ENCODE assay signal across 8 mouse cellular contexts in genomic region chr12:17773721-17774120, GRCm38 (mm10).
DNase-seq lines count a peak whose midpoint lies in the region; TF ChIP-seq lines count a peak whose summit lies in the region.
"Not testable (repeated sequence)": the region's sequence is repeated elsewhere in the genome, so short reads cannot be mapped to it uniquely, and the experiment has no call there.

No protein-coding gene starts in this region.

- H3K27ac ChIP-seq in bone marrow macrophage, adult 2 months (ENCODE audit: insufficient read depth, low read depth, low read length) = peak overlapping the region; percentile 79

- TF ChIP-seq POLR2A in bone marrow macrophage, adult 2 months (IDR thresholded peaks at IDR 0.05; ENCODE audit: borderline replicate concordance, low read depth, low read length) = not testable (repeated sequence)

- not testable (repeated sequence) for H3K4me3 ChIP-seq in bone marrow macrophage, adult 2 months (ENCODE audit: insufficient read depth, low read length)

- TF ChIP-seq CTCF in bone marrow macrophage, adult 2 months (IDR thresholded peaks at IDR 0.05; ENCODE audit: low read depth, low read length) = not testable (repeated sequence)

- peaks cover 76% of the 10 kb centered on the region for H3K4me1 ChIP-seq in bone marrow macrophage, adult 2 months (ENCODE audit: control insufficient read depth, insufficient read depth, low read length)

- DNase-seq in NIH3T3 (ENCODE audit: low read depth) = peak; percentile 77
- peak; percentile 58 to 60 for DNase-seq in cerebellum, postnatal 14 days
- DNase-seq in heart, adult 18-20 months = peak; percentile 61 to 75
- DNase-seq in kidney, adult 11 months = peak; percentile 78
- DNase-seq in layer of hippocampus, adult 11-12 months (ENCODE audit: low spot score) = peak; percentile 14
- DNase-seq in lung, postnatal 4 days = peak; percentile 52 to 66
- peak; percentile 12 to 13 for DNase-seq in urinary bladder, adult 18-20 months (ENCODE audit: low spot score in 2 of 2)

Comparison
In these comparisons a context has a peak if more than half of its experiments do, and no peak if none do; other contexts are left out.
1. DNase-seq: peak in every context shown above with its lines; median percentile 78 in kidney, adult 11 months; 77 in NIH3T3; 68 in heart, adult 18-20 months; 59 in cerebellum, postnatal 14 days; 59 in lung, postnatal 4 days; 14 in layer of hippocampus, adult 11-12 months; 12 in urinary bladder, adult 18-20 months.